In genomic region chr4:152009076-152010051, GRCm38 (mm10) we compare ENCODE assay signal across 8 mouse cellular contexts. TPM values are rescaled to one million over a fixed set of nuclear protein-coding genes. Genes with fewer than 3 reads are reported as not detected.
A peak's percentile ranks its signal among the peaks of the same experiment; 100 is the strongest.
DNase-seq lines count a peak whose midpoint lies in the region; ATAC-seq and TF ChIP-seq lines count a peak whose summit lies in the region.

No protein-coding gene starts in this region.

- H3K9ac ChIP-seq in forebrain, embryonic 12.5 days = peak overlapping the region; percentile 65

- H3K36me3 ChIP-seq in G1E (replicated peaks) = peaks cover 41% of the 10 kb centered on the region
- peaks cover 2% of the 10 kb centered on the region; the same call in 1 of the 2 replicates for H3K36me3 ChIP-seq in forebrain, embryonic 12.5 days (replicated peaks)
- peaks cover 23% of the 10 kb centered on the region for H3K36me3 ChIP-seq in hindbrain, embryonic 10.5 days

- WGBS in forebrain, embryonic 12.5 days = under 1% methylated on average over 113 of the region's 115 CpGs
- WGBS in hindbrain, embryonic 10.5 days = under 1% methylated on average over 115 of the region's 115 CpGs

- DNase-seq in G1E (ENCODE audit: low spot score) = peak; percentile 76
- peak; percentile 91 for DNase-seq in brain, adult 2 months (ENCODE audit: low read depth, low spot score)
- DNase-seq in hindbrain, embryonic 10.5 days (ENCODE audit: low spot score) = no peak
- DNase-seq in left cerebral cortex, adult 2 months (ENCODE audit: extremely low spot score in 1 of 2, low spot score in 2 of 2) = peak; percentile 83 to 84
- DNase-seq in lung, postnatal 36 days = peak; percentile 55
- peak; percentile 76 to 82 for DNase-seq in right cerebral cortex, postnatal 36 days (ENCODE audit: low spot score in 2 of 2)

- H3K27ac ChIP-seq in forebrain, embryonic 12.5 days = peak overlapping the region; percentile 71
- peak overlapping the region; percentile 84 for H3K27ac ChIP-seq in hindbrain, embryonic 10.5 days
- H3K27ac ChIP-seq in left cerebral cortex, adult 2 months = peak overlapping the region; percentile 96

- H3K4me2 ChIP-seq in forebrain, embryonic 12.5 days = peak overlapping the region; percentile 100

- intact Hi-C loops in left cerebral cortex, adult 2 months (cut with DNase I) = loop anchor here (1.0 to 2.0 kb wide), 3 partner anchors 13 to 79 kb away; partner anchors contain the start of genes Phf13 and Zbtb48

- TF ChIP-seq CTCF in G1E (IDR thresholded peaks at IDR 0.05; ENCODE audit: low read depth, low read length) = no peak
- no peak for TF ChIP-seq CTCF in left cerebral cortex, adult 2 months (IDR thresholded peaks at IDR 0.05)

- peaks cover 31% of the 10 kb centered on the region for H3K27me3 ChIP-seq in G1E (ENCODE audit: insufficient read depth, low read length)
- peaks cover 51% of the 10 kb centered on the region for H3K27me3 ChIP-seq in forebrain, embryonic 12.5 days
- peaks cover 31% of the 10 kb centered on the region for H3K27me3 ChIP-seq in hindbrain, embryonic 10.5 days (ENCODE audit: insufficient read depth, poor library complexity, severe bottlenecking)

- no peak for ATAC-seq in G1E (ENCODE audit: extremely low read depth, insufficient number of reproducible peaks, low FRiP score, poor library complexity, severe bottlenecking)
- ATAC-seq in forebrain, embryonic 12.5 days (ENCODE audit: low FRiP score) = peak; percentile 81
- no peak for ATAC-seq in erythroid progenitor cell, adult 5-6 weeks (replicated peaks; ENCODE audit: low FRiP score, poor library complexity, severe bottlenecking)

- peaks cover 59% of the 10 kb centered on the region for H3K4me1 ChIP-seq in G1E (ENCODE audit: insufficient read depth, low read depth, low read length)
- H3K4me1 ChIP-seq in forebrain, embryonic 12.5 days = peaks cover 40% of the 10 kb centered on the region
- peaks cover 58% of the 10 kb centered on the region for H3K4me1 ChIP-seq in hindbrain, embryonic 10.5 days (replicated peaks)

- H3K4me3 ChIP-seq in G1E (ENCODE audit: low read depth, low read length) = peak overlapping the region; percentile 95
- H3K4me3 ChIP-seq in forebrain, embryonic 12.5 days (replicated peaks) = peak overlapping the region; percentile 71
- H3K4me3 ChIP-seq in hindbrain, embryonic 10.5 days = peak overlapping the region; percentile 72
- H3K4me3 ChIP-seq in left cerebral cortex, adult 2 months = peak overlapping the region; percentile 78

- no peaks in the 10 kb centered on the region for H3K9me3 ChIP-seq in G1E (replicated peaks)
- H3K9me3 ChIP-seq in forebrain, embryonic 12.5 days = no peaks in the 10 kb centered on the region
- H3K9me3 ChIP-seq in hindbrain, embryonic 10.5 days = no peaks in the 10 kb centered on the region

RNA-seq across cellular contexts. Expression of gene Klhl21, which starts 0.8 kb away (rescaled TPM):
- total RNA-seq in G1E (2014; fragmentation: Nextera tagmentation) (2.4 and 4.1 TPM in 2 replicates), G1E (2017) (3.8 and 4.4 TPM in 2 replicates)
- polyA plus RNA-seq in G1E (2012) = 12.2 and 13.5 TPM in 2 replicates
- polyA plus RNA-seq in forebrain, embryonic 12.5 days (2016; fragmentation: Nextera tagmentation; extraction: Ambion mirVana) = 5.3 and 5.5 TPM in 2 replicates
- polyA plus RNA-seq in hindbrain, embryonic 10.5 days (2016; fragmentation: Nextera tagmentation; extraction: Ambion mirVana) = 7.7 and 8.7 TPM in 2 replicates
- total RNA-seq in left cerebral cortex, adult 2 months (2021) = 10 to 100 TPM; 18.5 to 19.3 TPM
- total RNA-seq in erythroid progenitor cell, adult 5-6 weeks (2015; ENCODE audit: low replicate concordance) = 1.3 and 2.9 TPM in 2 replicates
- total RNA-seq in erythroid progenitor cell, adult 5-6 weeks (2017; ENCODE audit: low replicate concordance) = 0.91 and 1.0 TPM in 2 replicates

RNA-seq across cellular contexts. Expression of gene Phf13, which starts 13.3 kb away (rescaled TPM):
- 2.9 and 3.7 TPM in 2 replicates for total RNA-seq in G1E (2014; fragmentation: Nextera tagmentation)
- 2.0 and 2.3 TPM in 2 replicates for total RNA-seq in G1E (2017)
- 5.4 and 6.6 TPM in 2 replicates for polyA plus RNA-seq in G1E (2012)
- polyA plus RNA-seq in forebrain, embryonic 12.5 days (2016; fragmentation: Nextera tagmentation; extraction: Ambion mirVana) = 24.4 and 27.4 TPM in 2 replicates
- 30.7 TPM in 2 replicates for polyA plus RNA-seq in hindbrain, embryonic 10.5 days (2016; fragmentation: Nextera tagmentation; extraction: Ambion mirVana)
- 10 to 100 TPM; 18.9 to 19.6 TPM for total RNA-seq in left cerebral cortex, adult 2 months (2021)
- total RNA-seq in erythroid progenitor cell, adult 5-6 weeks (2015; ENCODE audit: low replicate concordance) = 2.5 and 2.9 TPM in 2 replicates
- total RNA-seq in erythroid progenitor cell, adult 5-6 weeks (2017; ENCODE audit: low replicate concordance) = 0.83 and 4.6 TPM in 2 replicates

RNA-seq across cellular contexts. Expression of gene Zbtb48, which starts 18.1 kb away (rescaled TPM):
- total RNA-seq in G1E (2014; fragmentation: Nextera tagmentation) (13.9 and 24.5 TPM in 2 replicates), G1E (2017) (9.3 and 9.8 TPM in 2 replicates)
- 12.4 and 13.4 TPM in 2 replicates for polyA plus RNA-seq in G1E (2012)
- 23.7 and 24.2 TPM in 2 replicates for polyA plus RNA-seq in forebrain, embryonic 12.5 days (2016; fragmentation: Nextera tagmentation; extraction: Ambion mirVana)
- polyA plus RNA-seq in hindbrain, embryonic 10.5 days (2016; fragmentation: Nextera tagmentation; extraction: Ambion mirVana) = 23.3 and 25.9 TPM in 2 replicates
- total RNA-seq in left cerebral cortex, adult 2 months (2021) = 10 to 100 TPM; 13.6 to 13.9 TPM
- total RNA-seq in erythroid progenitor cell, adult 5-6 weeks (2015; ENCODE audit: low replicate concordance) = 5.4 TPM in 1 of 2 replicates, not detected in the other
- total RNA-seq in erythroid progenitor cell, adult 5-6 weeks (2017; ENCODE audit: low replicate concordance) = 2.7 and 4.2 TPM in 2 replicates

RNA-seq across cellular contexts. Expression of gene Thap3, which starts 20.6 kb away (rescaled TPM):
- total RNA-seq in G1E (2014; fragmentation: Nextera tagmentation) (2.0 and 3.0 TPM in 2 replicates), G1E (2017) (0.82 and 1.6 TPM in 2 replicates)
- polyA plus RNA-seq in G1E (2012) = 4.2 and 5.5 TPM in 2 replicates
- polyA plus RNA-seq in forebrain, embryonic 12.5 days (2016; fragmentation: Nextera tagmentation; extraction: Ambion mirVana) = 33.9 and 38.6 TPM in 2 replicates
- 34.5 and 36.2 TPM in 2 replicates for polyA plus RNA-seq in hindbrain, embryonic 10.5 days (2016; fragmentation: Nextera tagmentation; extraction: Ambion mirVana)
- total RNA-seq in left cerebral cortex, adult 2 months (2021) = 10 to 100 TPM; 19.2 to 20.7 TPM
- 6.8 TPM in 1 of 2 replicates, not detected in the other for total RNA-seq in erythroid progenitor cell, adult 5-6 weeks (2015; ENCODE audit: low replicate concordance)
- 4.0 TPM in 1 of 2 replicates, not detected in the other for total RNA-seq in erythroid progenitor cell, adult 5-6 weeks (2017; ENCODE audit: low replicate concordance)

RNA-seq across cellular contexts. Expression of gene Tas1r1, which starts 29.0 kb away (rescaled TPM):
- total RNA-seq in G1E (2014; fragmentation: Nextera tagmentation) (0.24 TPM in 1 of 2 replicates, not detected in the other), G1E (2017) (0.06 and 0.27 TPM in 2 replicates)
- 0.02 and 0.04 TPM in 2 replicates for polyA plus RNA-seq in G1E (2012)
- 0.55 and 0.78 TPM in 2 replicates for polyA plus RNA-seq in forebrain, embryonic 12.5 days (2016; fragmentation: Nextera tagmentation; extraction: Ambion mirVana)
- 0.65 and 0.67 TPM in 2 replicates for polyA plus RNA-seq in hindbrain, embryonic 10.5 days (2016; fragmentation: Nextera tagmentation; extraction: Ambion mirVana)
- total RNA-seq in left cerebral cortex, adult 2 months (2021) = under 1 TPM; 0.49 to 0.95 TPM
- total RNA-seq in erythroid progenitor cell, adult 5-6 weeks (2015; ENCODE audit: low replicate concordance) = not detected in 2 replicates
- not detected in 2 replicates for total RNA-seq in erythroid progenitor cell, adult 5-6 weeks (2017; ENCODE audit: low replicate concordance)
